Mouse (Mus musculus): ENCODE data around the gene Rras2.

The Rras2 gene

GRCm38 (mm10) chr7:114117444-114117905 is at the start of gene Rras2:
Gene Rras2 (minus strand): TSS chr7:114117781.
- peak; percentile 70 to 82 for DNase-seq (ENCODE audit: low read depth in 2 of 2, low spot score in 2 of 2)

DNA sequence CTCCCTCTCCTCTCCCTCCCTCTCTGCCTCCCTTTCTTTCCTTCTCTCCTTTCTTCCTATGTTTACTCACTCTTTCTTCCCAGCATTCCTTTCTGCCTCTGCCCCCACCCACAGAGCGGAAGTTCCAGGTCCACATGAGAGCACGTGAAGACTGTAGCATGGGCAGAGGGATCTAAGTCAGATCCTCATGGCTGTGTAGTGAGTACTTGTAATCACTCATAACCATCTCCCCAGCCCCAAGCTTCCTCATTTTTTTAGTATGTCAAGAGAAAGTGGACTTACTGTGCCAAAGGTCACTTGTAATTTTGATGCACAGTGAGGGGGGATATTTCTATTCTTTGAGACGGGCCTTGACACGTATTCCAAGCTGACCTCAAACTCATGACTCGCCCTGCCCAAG is 45.4 kb upstream of the Rras2 start:
- DNase-seq (ENCODE audit: low read depth in 2 of 2, low spot score in 2 of 2): no peak

DNA sequence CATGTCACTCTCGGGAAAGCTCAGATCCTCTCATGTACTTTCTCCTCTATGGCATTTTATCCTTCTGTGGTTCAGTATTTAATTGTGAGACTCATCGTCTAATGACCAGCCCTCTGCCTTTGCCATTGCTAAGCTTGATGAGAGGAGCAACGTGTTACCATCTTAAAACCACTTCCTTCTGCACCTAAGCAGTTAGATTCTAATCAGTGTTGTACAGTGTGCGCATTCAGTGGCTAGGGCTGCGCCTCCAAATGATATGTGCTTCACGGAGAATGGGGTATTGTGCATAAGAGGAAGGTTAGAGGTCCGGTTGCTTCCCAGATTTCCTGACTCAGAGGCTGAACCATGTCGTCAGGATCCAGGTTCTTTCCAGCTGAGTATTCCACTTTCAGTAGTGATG is 43.5 kb upstream of the Rras2 start:
- peak in 1 of 2 experiments; percentile 21 for DNase-seq (ENCODE audit: low read depth in 2 of 2, low spot score in 2 of 2)

DNA sequence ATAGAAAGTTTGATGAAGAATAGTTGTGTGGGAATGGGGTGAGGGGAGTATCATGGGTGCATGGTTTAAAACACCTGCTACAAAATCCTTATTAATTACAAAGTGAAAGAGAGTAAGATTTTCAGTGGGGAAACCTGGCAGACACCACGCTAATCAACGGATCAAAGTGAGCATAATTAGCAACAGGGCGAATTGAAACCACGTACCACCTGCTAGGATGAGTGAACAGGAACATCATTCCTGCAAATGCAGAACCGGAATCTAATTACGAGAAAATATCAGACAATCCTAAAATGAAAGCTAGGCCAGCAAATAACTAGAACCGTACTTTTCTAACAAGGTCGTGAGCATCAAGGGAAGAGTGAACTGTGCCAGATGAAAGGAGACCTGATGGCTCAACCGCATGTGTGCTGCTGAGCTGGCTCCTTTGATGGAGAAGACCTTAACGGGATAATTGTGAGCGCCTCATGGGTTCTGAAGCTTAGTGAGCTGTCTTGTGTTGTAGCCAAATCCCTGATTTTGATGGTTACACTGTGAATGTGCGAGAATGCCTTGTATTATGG is 40.2 kb upstream of the Rras2 start:
- DNase-seq (ENCODE audit: low read depth in 2 of 2, low spot score in 2 of 2): peak in 1 of 2 experiments; percentile 26

DNA sequence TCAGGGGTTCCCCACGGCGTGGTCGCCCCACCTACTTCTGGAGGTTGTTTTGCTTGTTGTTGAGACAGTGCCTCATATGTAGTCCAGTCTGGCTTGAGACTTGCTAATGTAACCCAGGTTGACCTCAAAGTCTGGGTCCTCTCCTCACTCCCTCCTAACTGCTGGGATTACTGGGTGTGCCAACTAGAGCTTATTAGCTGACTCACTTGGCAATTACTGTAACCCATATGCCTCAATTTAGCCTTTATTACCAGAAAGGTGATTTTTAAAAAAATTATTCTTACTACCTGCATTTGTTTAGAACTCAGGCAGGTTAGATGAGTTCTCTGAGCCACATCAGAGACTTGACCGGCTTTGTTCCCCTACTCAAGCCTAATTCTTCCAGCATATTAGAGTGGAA is 38.8 kb upstream of the Rras2 start:
- DNase-seq (ENCODE audit: low read depth in 2 of 2, low spot score in 2 of 2): no peak

GRCm38 (mm10) chr7:114155053-114155865 is 37.7 kb upstream of the Rras2 start:
- no peak for DNase-seq (ENCODE audit: low read depth in 2 of 2, low spot score in 2 of 2)

- no peak for DNase-seq (ENCODE audit: low read depth in 2 of 2, low spot score in 2 of 2)
These were observed 33.6 kb upstream of the Rras2 start for GRCm38 (mm10) chr7:114151036-114151780.

DNA sequence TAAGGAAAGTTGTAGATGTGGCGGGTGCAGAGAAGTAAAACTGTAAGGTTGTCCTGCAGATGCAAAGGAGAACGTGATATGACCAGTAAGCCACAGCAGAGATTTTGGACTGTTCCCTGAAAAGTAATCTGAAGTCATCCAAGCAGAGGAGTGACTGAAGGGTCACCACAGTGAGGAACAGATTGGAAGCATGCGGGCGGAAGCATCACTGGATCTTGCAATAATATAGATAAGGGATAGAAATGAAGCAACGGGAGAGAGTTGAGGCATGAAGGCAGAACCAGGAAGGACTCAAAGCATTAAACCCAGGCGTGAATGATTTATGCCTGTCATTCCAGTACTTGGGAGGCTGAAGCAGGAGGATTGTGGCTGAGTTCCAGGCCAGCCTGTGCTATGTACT is 32.0 kb upstream of the Rras2 start:
- DNase-seq (ENCODE audit: low read depth in 2 of 2, low spot score in 2 of 2): no peak

GRCm38 (mm10) chr7:114149135-114149534 is 31.6 kb upstream of the Rras2 start:
- DNase-seq (ENCODE audit: low read depth in 2 of 2, low spot score in 2 of 2): no peak

DNA sequence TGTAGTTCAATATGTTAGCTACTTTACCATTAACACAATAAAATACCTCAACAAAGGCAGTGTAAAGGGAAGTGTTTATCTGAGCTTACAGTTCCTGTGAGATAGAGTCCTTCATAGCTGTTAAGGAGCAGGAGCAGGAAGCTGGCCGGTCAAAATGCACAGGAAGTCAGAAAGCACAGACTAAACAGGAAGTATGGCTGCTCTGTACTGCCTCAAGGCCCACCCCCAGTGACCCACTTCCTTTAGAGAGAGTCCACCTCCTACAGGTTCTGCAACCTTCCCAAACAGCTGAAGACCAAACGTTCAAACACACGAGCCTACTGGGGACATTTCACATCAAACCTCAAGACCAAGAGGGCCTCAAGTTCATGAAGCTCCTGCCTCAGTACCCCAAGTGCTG is 28.3 kb upstream of the Rras2 start:
- peak in 1 of 2 experiments; percentile 19 for DNase-seq (ENCODE audit: low read depth in 2 of 2, low spot score in 2 of 2)

- DNase-seq (ENCODE audit: low read depth in 2 of 2, low spot score in 2 of 2): no peak
These were observed 24.7 kb upstream of the Rras2 start for GRCm38 (mm10) chr7:114142151-114142798.

DNA sequence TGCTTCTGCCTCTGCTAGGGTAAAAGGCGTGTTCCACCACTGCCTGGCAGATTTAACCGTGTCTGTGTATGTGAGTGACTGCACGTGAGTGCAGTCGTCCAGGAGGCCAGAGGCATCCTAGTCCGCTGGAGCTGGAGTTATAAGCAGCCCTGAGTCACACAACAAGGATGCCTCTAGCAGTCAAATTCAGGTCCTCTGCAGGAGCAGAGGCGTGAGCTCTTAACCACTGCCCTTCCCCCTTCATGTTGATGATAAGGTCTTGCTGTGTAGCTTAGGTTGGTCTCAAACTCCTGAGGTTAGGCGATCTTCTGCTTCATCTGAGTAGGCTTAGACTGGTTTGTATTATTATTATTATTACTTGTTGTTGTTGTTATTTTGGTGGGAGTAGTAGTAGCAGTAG is 22.4 kb upstream of the Rras2 start:
- DNase-seq (ENCODE audit: low read depth in 2 of 2, low spot score in 2 of 2): no peak

- no peak for DNase-seq (ENCODE audit: low read depth in 2 of 2, low spot score in 2 of 2)
These were observed 21.8 kb upstream of the Rras2 start for GRCm38 (mm10) chr7:114139400-114139799.

GRCm38 (mm10) chr7:114138261-114138660 is 20.7 kb upstream of the Rras2 start:
- no peak for DNase-seq (ENCODE audit: low read depth in 2 of 2, low spot score in 2 of 2)

DNA sequence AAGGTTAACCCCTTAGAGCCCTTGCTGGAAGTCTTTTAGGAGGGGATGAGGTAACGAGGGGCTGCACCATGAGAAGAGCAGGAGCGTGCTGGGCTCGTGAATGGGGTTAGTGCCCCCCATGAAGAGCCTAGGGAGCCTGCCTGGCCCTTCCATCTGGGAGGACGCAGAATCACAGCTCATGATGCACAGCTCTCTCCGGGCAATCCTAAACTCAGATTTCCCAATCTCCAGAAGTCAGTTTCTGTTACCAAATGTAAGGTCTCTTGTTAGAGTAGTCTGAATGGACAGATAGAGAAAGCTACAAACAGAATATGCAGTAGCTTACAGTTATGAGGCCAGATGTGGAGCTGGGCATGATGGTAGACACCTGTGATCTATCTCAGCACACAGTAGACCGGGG is 17.6 kb upstream of the Rras2 start:
- DNase-seq (ENCODE audit: low read depth in 2 of 2, low spot score in 2 of 2): no peak

DNA sequence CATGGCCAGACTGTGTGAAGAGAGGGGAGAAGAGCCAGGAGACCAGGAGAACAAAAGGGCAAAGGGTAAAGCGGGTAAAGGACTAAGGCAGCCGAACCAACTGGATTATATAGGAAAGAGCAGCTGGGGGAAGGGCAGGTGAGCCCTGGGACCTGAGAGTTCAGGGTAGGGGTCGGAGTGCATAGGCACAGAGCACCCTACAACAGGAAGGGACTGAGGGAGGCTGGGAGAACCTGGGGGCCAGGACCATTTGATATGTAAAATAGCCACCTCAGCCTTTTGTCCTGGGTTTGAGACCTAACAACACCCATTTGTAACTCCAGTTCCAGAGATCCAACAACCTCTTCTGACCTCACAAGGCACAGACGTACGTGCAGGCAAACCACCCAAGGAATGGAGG is 16.4 kb upstream of the Rras2 start:
- DNase-seq (ENCODE audit: low read depth in 2 of 2, low spot score in 2 of 2): no peak

GRCm38 (mm10) chr7:114132316-114132715 is 14.7 kb upstream of the Rras2 start:
- no peak for DNase-seq (ENCODE audit: low read depth in 2 of 2, low spot score in 2 of 2)

DNA sequence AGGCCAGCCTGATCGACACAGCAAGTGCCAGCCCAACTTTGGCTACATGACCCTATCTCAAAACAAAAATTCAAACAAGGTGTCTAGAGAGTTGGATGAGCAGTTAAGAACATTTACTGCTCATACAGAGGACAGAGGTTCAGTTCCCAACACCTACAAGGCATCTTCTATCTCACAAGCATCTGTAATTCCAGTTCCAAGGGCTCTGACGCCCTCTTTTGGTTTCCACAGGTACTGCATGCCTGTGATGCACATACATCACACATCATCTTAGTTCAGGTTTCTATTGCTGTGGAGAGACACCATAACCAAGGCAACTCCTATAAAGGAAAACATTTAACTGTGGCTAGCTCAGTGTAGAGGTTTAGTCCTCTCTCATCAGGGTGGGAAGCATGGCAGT is 11.7 kb upstream of the Rras2 start:
- DNase-seq (ENCODE audit: low read depth in 2 of 2, low spot score in 2 of 2): no peak

DNA sequence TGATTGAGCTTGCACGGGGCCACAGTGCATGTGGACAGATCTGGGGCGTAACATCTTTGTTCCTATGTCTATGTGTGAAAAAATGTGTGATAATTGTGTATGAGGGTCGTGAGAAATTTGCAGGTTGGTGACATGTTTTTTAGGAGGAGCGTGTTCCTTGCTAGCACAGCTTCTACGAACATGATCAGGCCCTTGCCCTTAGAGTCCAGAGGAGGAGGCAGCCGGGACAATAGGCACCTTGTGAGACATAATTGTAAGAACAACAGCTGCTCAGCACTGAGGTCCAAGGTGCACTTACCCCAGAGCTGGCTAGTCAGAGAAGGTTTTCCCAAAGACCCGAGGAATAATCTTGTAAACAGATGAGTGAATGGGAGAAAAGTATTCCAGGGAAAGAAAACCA is 599 bp upstream of the Rras2 start:
- DNase-seq (ENCODE audit: low read depth in 2 of 2, low spot score in 2 of 2): no peak

DNA sequence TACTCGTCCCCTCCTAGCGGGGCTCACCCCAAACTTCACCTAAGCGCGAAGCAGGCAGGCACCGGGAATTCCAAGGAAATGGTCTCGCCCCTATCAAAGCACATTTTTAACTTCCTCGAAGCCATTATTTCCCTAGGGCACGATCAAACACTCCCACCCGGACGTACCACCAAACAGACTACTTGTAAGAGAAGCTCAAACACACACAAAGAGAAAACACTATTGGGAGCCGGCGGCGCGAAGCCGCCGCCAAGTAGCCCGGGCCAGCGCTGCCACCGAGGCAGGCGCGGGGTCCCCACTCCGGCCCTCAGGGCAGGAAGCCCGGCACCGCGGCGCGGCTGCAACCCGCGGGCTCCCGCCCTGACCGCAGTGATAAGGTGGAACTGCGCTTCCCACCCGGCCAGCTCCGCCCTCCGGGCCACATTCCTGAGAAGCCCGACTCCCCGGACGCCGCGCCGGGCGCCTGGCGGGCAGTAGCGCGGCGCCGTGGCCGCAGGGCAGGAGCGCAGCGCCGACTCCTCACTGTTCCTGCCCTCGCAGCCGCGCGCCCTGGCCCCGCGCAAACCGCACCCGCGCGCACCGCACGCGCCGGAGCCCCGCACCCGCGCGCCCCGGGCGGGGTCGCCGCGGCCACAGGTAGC is 750 bp downstream of the Rras2 start:
- DNase-seq (ENCODE audit: low read depth in 2 of 2, low spot score in 2 of 2): peak; percentile 43 to 57

GRCm38 (mm10) chr7:114115961-114116360 is 1.6 kb downstream of the Rras2 start:
- no peak for DNase-seq (ENCODE audit: low read depth in 2 of 2, low spot score in 2 of 2)
